Mouse (Mus musculus) thymus, adult 2 months (tissue): Measurements from ENCODE around the gene Tmbim7. TPM values are rescaled to one million over a fixed set of nuclear protein-coding genes. Genes with fewer than 3 reads are reported as not detected.
A peak's percentile ranks its signal among the peaks of the same experiment; 100 is the strongest.
"Not testable (repeated sequence)": the region's sequence is repeated elsewhere in the genome, so short reads cannot be mapped to it uniquely, and the experiment has no call there.

ENCODE experiments used
- DNase-seq: peaks from one replicate; pipeline ENCODE4 v3.0.0; 2021
- H3K27ac ChIP-seq: fragments of 200-500 bp; 2 replicates; pipeline ENCODE4 v1.5.1; 2012; ENCODE audit warnings: low read length, control low read depth; ENCODE audit not compliant: control insufficient read depth, insufficient read depth
- H3K27me3 ChIP-seq: fragments of 200-500 bp; 2 replicates; pipeline ENCODE4 v1.6.1; 2012; ENCODE audit warnings: mild to moderate bottlenecking, low read length, moderate library complexity, mixed read lengths; ENCODE audit not compliant: control insufficient read depth, insufficient read depth
- H3K36me3 ChIP-seq: fragments of 200-500 bp; 2 replicates; pipeline ENCODE4 v1.6.1; 2012; ENCODE audit warnings: mild to moderate bottlenecking, low read length, moderate library complexity; ENCODE audit not compliant: control insufficient read depth, insufficient read depth
- H3K4me1 ChIP-seq: fragments of 200-500 bp; replicated peaks from 2 replicates; pipeline ENCODE4 v1.6.1; 2012; ENCODE audit warnings: low read length; ENCODE audit not compliant: control insufficient read depth, insufficient read depth
- H3K4me3 ChIP-seq: fragments of 200-500 bp; 2 replicates; pipeline ENCODE4 v1.5.1; 2012; ENCODE audit warnings: mild to moderate bottlenecking, low read length, control low read depth, moderate library complexity; ENCODE audit not compliant: control insufficient read depth, insufficient read depth
- CTCF ChIP-seq: fragments of 200-500 bp; IDR thresholded peaks from 2 replicates; pipeline ENCODE4 v1.5.1; 2012; ENCODE audit warnings: mild to moderate bottlenecking, control low read depth, low read length, moderate library complexity, borderline replicate concordance; ENCODE audit not compliant: control insufficient read depth, poor library complexity, insufficient read depth; ENCODE audit errors: extremely low read depth
- POLR2A ChIP-seq: fragments of 200-500 bp; IDR thresholded peaks from 2 replicates; pipeline ENCODE4 v1.6.1; 2012; ENCODE audit warnings: mild to moderate bottlenecking, low read length, control low read depth, moderate library complexity; ENCODE audit not compliant: control insufficient read depth, poor library complexity, insufficient read depth; ENCODE audit errors: extremely low read depth
- WGBS: fragments of 180-500 bp; shearing (Covaris S2); methylation state at CpG from one replicate; pipeline ENCODE4 v1.1.7; 2018; 5-methylcytosine and 5-hydroxymethylcytosine counted together
- polyA plus RNA-seq: library from polyadenylated mRNA; depleted of rRNA; stranded (reverse); fragments of >200 nt; gene quantifications from 2 replicates; pipeline ENCODE4 v1.2.3, GENCODE M21; 2012

Tmbim7 gene
- polyA plus RNA-seq, 1 experiment = not detected

DNA sequence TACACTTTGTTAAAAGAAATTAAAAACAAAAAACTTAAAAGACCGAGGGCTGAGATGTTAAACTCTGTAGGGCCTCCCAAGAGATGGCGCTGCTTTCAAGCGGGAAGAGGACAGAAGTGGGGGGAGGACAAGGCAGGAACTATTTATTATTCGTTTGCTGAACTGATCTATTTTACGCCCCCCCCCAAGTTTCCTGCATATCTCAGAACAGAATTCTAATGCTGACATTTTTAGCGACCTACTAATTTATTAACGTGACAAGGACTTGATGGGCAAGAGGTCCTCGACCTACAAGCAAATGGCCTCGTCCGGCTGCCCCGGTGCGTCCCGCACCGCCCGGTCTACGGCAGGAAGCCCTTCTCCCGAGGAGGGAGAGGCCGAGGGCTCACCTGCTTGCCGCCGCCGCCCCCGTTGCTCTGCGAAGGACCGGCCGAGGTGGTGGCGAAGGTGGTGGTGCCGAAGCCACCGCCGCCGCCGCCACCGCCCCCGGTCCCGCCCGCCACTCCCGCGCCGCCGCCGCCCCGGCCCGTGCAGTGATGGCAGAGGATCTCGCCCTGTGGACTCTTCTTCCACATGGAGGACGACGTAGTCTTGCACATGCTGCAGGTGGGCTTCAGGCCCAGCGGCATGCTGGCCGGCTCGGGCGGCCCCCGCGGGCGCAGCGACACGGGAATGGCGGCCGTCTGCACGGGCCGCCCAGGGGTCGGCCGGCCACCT, 3.8 kb upstream of the Tmbim7 start:
- DNase-seq = peak; percentile 66
- under 1% methylated on average over 45 of the region's 60 CpGs for WGBS
- Histone ChIP-seq H3K4me1 (peaks cover 2% of the 10 kb centered on the region), H3K36me3 (peaks cover 12% of the 10 kb centered on the region), H3K27ac (peak overlapping the region; percentile 42; the same call in 1 of the 2 replicates), H3K27me3 (no peaks in the 10 kb centered on the region), H3K4me3 (peak overlapping the region; percentile 87)
- TF ChIP-seq CTCF (no peak), POLR2A (no peak)

DNA sequence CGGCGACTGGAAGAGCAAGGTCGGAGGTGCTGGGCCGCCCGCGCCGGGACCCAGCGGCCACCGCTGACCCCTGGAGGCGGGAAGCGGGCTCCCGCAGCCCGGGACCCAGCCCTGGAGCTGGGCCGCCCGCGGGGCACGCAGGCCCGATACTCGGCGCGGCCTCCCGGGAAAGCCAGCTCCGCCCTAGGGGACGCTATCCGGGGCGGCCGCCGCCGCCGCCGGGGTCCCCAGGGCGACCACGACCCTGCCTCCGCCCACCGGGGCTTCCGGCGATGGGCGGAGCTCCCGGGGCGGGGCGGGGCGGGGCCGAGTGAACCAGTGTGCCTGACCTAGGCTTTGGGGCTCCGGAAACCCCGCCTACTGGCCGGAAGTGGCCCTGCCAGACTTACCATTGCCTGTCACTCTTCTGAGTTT, 3.3 kb upstream of the Tmbim7 start:
- DNase-seq = peak; percentile 90
- Histone ChIP-seq H3K27ac (peak overlapping the region; percentile 27; the same call in 1 of the 2 replicates), H3K4me1 (peaks cover 2% of the 10 kb centered on the region), H3K27me3 (no peaks in the 10 kb centered on the region), H3K36me3 (peaks cover 10% of the 10 kb centered on the region), H3K4me3 (peak overlapping the region; percentile 87)
- peak; percentile 32; the same call in 1 of the 2 replicates for TF ChIP-seq CTCF
- peak; percentile 80 for TF ChIP-seq POLR2A
- WGBS = under 1% methylated on average over 32 of the region's 46 CpGs

DNA sequence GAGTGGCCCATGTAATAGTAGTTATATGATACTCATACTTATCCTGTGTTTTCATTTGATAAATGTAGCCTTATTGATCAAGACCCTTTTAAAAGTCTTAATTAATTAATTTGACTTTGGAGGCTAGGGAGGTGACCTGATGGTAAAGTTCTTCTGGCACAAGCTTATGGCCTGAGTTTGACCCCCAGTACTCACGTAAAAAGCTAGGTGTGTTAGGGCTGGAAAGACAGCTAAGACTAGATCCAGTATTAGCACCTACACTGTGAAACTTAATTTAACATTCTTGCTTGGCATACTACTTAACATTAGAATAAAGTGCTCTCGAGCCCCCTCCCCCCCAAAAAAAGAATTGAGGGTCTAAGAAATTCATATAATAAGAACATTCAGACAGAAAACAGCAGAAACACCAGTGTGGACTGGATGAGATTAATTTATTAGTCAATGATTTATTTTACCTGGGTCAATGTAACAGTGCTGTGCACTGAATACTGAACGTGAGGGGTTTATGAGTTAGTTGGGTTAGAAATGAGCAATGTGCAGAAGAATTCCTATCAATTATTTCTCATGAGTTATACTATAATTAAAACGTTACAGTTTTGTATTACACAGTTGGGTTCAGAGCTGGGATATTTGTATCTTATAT, 2.7 kb upstream of the Tmbim7 start:
- TF ChIP-seq POLR2A (no peak), CTCF (no peak)
- no peak overlapping the region for H3K27ac ChIP-seq
- peaks cover 7% of the 10 kb centered on the region for H3K36me3 ChIP-seq
- H3K4me1 ChIP-seq = peaks cover 2% of the 10 kb centered on the region
- DNase-seq = no peak
- WGBS = 66% methylated on average over 4 of the region's 4 CpGs
- H3K4me3 ChIP-seq = no peak overlapping the region
- H3K27me3 ChIP-seq = no peaks in the 10 kb centered on the region

DNA sequence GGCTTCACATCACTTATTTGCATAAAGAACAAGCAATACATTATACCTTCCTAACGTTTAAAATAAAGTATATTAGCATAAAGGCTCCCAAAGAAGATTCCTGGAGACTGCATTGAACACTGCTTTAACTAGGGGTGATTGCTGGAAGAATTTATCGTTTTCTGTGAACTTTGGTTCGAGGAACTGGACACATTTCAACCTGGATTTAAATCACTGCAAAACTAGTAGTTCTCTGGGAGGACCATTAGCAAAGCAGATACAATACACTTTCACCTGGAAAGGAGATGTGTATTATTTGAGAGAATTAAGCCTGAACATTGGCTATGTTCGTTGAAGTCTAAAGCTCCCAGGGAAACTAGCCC, 2.2 kb upstream of the Tmbim7 start:
- H3K4me3 ChIP-seq = no peak overlapping the region
- WGBS = 77% methylated on average over 4 of the region's 4 CpGs
- DNase-seq = no peak
- no peaks in the 10 kb centered on the region for H3K27me3 ChIP-seq
- no peak overlapping the region for H3K27ac ChIP-seq
- H3K36me3 ChIP-seq = peaks cover 5% of the 10 kb centered on the region; the same call in 1 of the 2 replicates
- TF ChIP-seq POLR2A (no peak), CTCF (no peak)
- H3K4me1 ChIP-seq = peaks cover 2% of the 10 kb centered on the region

DNA sequence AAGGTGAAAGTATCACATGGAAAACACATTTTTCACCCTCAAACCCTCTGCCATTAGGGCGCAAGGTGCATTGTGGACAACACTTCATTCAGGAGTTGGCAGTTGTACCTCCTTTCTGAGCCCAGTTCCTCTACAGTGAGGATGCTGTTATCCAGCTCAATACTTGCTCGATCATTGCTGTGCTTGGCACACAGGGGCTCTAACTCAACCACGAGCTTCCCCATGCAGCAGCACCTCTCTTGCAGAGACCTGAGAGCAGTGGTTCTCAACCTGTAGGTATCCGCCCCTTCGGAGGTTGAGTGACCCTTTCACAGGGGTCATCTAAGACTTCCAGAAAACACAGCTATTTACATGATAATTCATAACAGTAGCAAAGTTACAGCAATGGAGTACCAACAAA, 640 bp downstream of the Tmbim7 start:
- H3K27ac ChIP-seq = no peak overlapping the region
- no peak overlapping the region for H3K4me3 ChIP-seq
- H3K27me3 ChIP-seq = no peaks in the 10 kb centered on the region
- no peak for DNase-seq
- no peak for TF ChIP-seq CTCF
- no peak for TF ChIP-seq POLR2A
- peaks cover under 1% of the 10 kb centered on the region for H3K4me1 ChIP-seq
- no peaks in the 10 kb centered on the region for H3K36me3 ChIP-seq
- WGBS = 74% methylated on average over 5 of the region's 5 CpGs

DNA sequence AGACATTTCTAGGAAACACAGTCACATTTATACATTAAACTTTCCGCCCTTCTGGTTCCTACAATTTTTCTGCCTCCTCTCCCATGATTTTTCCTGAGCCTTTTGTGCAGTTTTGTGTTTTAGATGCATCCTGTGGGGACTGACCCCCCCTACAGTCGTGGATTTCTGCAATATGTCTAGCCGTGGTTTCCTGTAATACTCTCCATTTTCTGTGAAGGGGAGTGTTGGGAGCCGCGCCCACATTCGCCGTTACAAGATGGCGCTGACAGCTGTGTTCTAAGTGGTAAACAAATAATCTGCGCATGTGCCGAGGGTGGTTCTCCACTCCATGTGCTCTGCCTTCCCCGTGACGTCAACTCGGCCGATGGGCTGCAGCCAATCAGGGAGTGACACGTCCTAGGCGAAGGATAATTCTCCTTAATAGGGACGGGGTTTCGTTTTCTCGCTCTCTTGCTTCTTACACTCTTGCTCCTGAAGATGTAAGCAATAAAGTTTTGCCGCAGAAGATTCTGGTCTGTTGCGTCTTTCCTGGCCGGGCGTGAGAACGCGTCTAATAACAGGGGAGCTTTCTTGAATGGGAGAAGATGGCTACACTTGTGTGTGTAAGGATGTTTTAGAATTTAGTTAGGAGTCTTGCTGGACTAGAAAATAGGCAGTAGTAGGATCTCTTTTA, 2.1 kb downstream of the Tmbim7 start:
- not testable (repeated sequence) for H3K27ac ChIP-seq, H3K4me3 ChIP-seq
- WGBS = 89% methylated on average over 17 of the region's 25 CpGs

More for the DNA sequence above, 2.1 kb downstream of the Tmbim7 start:
- H3K27me3 ChIP-seq, DNase-seq, H3K36me3 ChIP-seq, H3K4me1 ChIP-seq: not testable (repeated sequence)
